Mouse (Mus musculus) heart, embryonic 15.5 days (tissue): Measurements from ENCODE around the gene Gpr158. TPM values are rescaled to one million over a fixed set of nuclear protein-coding genes. Genes with fewer than 3 reads are reported as not detected.

ENCODE experiments used
- ATAC-seq: fragments of 200-750 bp; cut with Nextera tagmentation; replicated peaks from 2 replicates; pipeline ENCODE4 v1.8.0; 2017; ENCODE audit warnings: low read depth, moderate TSS enrichment; ENCODE audit not compliant: insufficient number of reproducible peaks, insufficient read depth, low FRiP score
- H3K27ac ChIP-seq: fragments of 300-500 bp; sonication (generic); 2 replicates; pipeline ENCODE4 v1.5.1; 2015; ENCODE audit warnings: mild to moderate bottlenecking, inconsistent platforms
- H3K27me3 ChIP-seq: fragments of 300-500 bp; sonication (generic); 2 replicates; pipeline ENCODE4 v1.6.1; 2015; ENCODE audit warnings: inconsistent platforms
- H3K36me3 ChIP-seq: fragments of 300-500 bp; sonication (generic); 2 replicates; pipeline ENCODE4 v1.6.1; 2015; ENCODE audit warnings: mild to moderate bottlenecking, inconsistent platforms
- H3K4me1 ChIP-seq: fragments of 300-500 bp; sonication (generic); replicated peaks from 2 replicates; pipeline ENCODE4 v1.6.1; 2015; ENCODE audit warnings: inconsistent platforms
- H3K4me2 ChIP-seq: fragments of 300-500 bp; sonication (generic); 2 replicates; pipeline ENCODE4 v1.6.1; 2015; ENCODE audit warnings: inconsistent platforms, mild to moderate bottlenecking, moderate library complexity
- H3K4me3 ChIP-seq: fragments of 300-500 bp; sonication (generic); 2 replicates; pipeline ENCODE4 v1.5.1; 2015; ENCODE audit warnings: mild to moderate bottlenecking, inconsistent platforms
- H3K9ac ChIP-seq: fragments of 300-500 bp; sonication (generic); 2 replicates; pipeline ENCODE4 v1.6.1; 2015; ENCODE audit warnings: mild to moderate bottlenecking, inconsistent platforms
- H3K9me3 ChIP-seq: fragments of 300-500 bp; sonication (generic); replicated peaks from 2 replicates; pipeline ENCODE4 v1.6.1; 2016; ENCODE audit warnings: inconsistent platforms
- WGBS: fragments of 180-500 bp; shearing (Covaris S2); methylation state at CpG from one replicate; pipeline ENCODE4 v1.1.7; 2015; ENCODE audit warnings: mixed read lengths; 5-methylcytosine and 5-hydroxymethylcytosine counted together
- polyA plus RNA-seq: library from polyadenylated mRNA; unstranded; fragments of >200 nt; fragmentation: Nextera tagmentation; extraction: Ambion mirVana; gene quantifications from 2 replicates; pipeline ENCODE4 v1.2.1, GENCODE M21; 2015

Gene Gpr158
- polyA plus RNA-seq, 1 experiment from 2014 or later, result not detected

DNA sequence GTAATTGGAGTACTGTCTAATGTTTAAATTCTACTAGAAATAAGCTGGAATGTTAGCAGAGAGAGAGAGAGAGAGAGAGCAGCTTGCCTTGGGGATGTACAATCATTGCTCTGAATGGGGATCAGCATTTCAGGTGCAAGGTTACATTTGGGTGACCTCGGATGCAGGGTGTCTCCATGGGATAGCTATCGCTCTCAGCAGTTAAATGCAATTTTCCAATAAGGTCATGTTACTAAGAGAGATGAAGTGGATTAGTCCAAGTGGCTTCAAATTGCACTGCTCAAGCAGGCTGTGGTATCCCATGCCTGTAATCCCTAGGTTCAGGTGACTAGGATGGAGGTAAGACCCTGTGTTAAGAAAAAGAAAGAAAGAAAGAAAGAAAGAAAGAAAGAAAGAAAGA lies 441.2 kb downstream of the Gpr158 start:
- H3K4me3 ChIP-seq, result no peak overlapping the region
- H3K27ac ChIP-seq, result no peak overlapping the region
- H3K4me1 ChIP-seq, result no peaks in the 10 kb centered on the region
- H3K4me2 ChIP-seq, result no peak overlapping the region
- ATAC-seq, result no peak
- no peaks in the 10 kb centered on the region for H3K27me3 ChIP-seq
- no peaks in the 10 kb centered on the region for H3K36me3 ChIP-seq
- H3K9ac ChIP-seq, result no peak overlapping the region
- 75% methylated on average over 2 of the region's 2 CpGs for WGBS
- no peaks in the 10 kb centered on the region for H3K9me3 ChIP-seq

GRCm38 (mm10) chr2:21810431-21810830 lies 443.1 kb downstream of the Gpr158 start:
- no peaks in the 10 kb centered on the region for H3K9me3 ChIP-seq
- H3K9ac ChIP-seq, result no peak overlapping the region
- no peak overlapping the region for H3K4me3 ChIP-seq
- H3K27me3 ChIP-seq, result no peaks in the 10 kb centered on the region
- no peak for ATAC-seq
- no peak overlapping the region for H3K27ac ChIP-seq
- 83% methylated on average over 4 of the region's 4 CpGs for WGBS
- H3K4me1 ChIP-seq, result no peaks in the 10 kb centered on the region
- H3K36me3 ChIP-seq, result no peaks in the 10 kb centered on the region
- no peak overlapping the region for H3K4me2 ChIP-seq

- Histone ChIP-seq H3K4me1 (no peaks in the 10 kb centered on the region), H3K9ac (no peak overlapping the region), H3K4me2 (no peak overlapping the region), H3K4me3 (no peak overlapping the region), H3K9me3 (no peaks in the 10 kb centered on the region), H3K27ac (no peak overlapping the region), H3K36me3 (no peaks in the 10 kb centered on the region), H3K27me3 (no peaks in the 10 kb centered on the region)
- ATAC-seq, result no peak
Measured at GRCm38 (mm10) chr2:21864061-21864460, 496.7 kb downstream of the Gpr158 start.

Other genes with a start within 250 kb of the Gpr158 start
- 1.2 and 2.6 TPM in 2 replicates for gene Enkur, start 162.2 kb upstream of the Gpr158 start, polyA plus RNA-seq
- 6.1 and 6.3 TPM in 2 replicates for gene Thnsl1, start 161.8 kb upstream of the Gpr158 start, polyA plus RNA-seq